Mouse (Mus musculus) neutrophil, adult 59 days (primary cell): ENCODE results near the gene Set. TPM values are rescaled to one million over a fixed set of nuclear protein-coding genes. Genes with fewer than 3 reads are reported as not detected.

Experiments
- total RNA-seq, 2 experiments: library from RNA; stranded (reverse); gene quantifications; 1 replicate in 1 of 2; 2 replicates in 1 of 2; pipeline ENCODE4 v1.2.4; 2023

Gene Set
- total RNA-seq, result 100 to 1,000 TPM; 117 to 141 TPM

DNA sequence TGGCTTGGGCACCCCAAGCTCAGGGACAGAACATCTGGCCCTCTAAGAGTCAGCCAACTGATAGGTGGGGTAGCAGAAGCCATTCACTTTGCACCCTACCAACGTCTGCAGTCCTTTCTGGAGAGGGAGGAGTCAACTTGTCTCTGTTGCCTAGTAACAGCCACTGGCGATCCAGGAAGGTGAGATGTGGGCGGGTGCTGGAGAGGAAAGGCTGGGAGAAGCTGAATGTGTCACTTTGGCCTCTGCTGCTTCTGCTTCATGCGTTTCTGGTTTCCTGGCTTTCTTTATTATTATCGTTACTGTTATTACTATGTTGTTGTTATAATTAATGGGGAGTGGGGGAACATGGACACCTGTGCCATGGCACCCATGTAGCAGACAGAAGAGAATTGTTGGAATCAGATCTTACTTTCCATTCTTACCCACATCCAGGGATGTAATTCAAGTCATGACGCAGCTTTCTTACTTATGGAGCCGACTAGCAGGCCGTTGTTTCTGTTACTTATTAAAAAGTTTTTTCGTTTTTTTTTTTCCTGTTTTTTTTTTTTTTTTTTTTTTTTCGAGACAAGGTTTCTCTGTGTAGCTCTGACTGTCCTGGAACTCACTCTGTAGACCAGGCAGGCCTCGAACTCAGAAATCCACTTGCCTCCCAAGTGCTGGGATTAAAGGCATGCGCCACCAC, at the start of gene Set:
Gene Set, plus strand, starts transcription at position 156 of the 682 bp plus-strand sequence.

DNA sequence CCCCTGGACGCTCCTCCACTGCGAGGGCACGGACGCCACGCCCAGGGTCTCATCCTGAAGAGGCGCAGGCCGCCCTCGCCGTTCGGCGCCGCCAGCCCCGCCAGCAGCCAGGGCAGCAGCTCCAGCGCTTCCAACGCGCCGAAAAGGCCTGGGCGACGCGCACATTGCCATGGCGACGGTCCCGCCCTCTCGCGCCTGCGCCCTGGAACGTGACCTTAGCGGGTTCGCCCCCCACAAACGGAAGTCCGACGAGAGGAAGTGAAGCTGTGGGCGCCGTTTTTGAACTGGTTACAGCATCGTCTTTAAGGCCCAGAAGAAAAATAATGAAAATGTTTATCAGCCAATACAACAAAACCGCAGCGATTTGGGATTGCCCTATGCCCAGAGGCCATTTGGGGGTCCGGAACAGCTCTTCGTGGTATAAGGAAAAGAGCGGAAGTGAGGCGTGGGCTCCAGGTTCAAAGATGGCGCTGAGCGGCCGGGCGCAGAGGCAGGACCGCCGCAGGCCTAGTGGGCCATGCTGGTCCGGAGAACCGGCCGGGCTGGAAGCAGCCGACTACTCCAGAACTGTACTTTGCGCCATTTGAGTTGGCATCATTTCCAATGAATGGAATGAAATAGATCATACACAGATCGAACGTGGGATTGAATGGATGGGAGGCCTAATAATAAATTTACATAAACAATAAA, 8.3 kb upstream of the Set start, which contains the start of gene Wdr34:
Gene Wdr34, minus strand, starts transcription at position 183 of the 690 bp plus-strand sequence.

DNA sequence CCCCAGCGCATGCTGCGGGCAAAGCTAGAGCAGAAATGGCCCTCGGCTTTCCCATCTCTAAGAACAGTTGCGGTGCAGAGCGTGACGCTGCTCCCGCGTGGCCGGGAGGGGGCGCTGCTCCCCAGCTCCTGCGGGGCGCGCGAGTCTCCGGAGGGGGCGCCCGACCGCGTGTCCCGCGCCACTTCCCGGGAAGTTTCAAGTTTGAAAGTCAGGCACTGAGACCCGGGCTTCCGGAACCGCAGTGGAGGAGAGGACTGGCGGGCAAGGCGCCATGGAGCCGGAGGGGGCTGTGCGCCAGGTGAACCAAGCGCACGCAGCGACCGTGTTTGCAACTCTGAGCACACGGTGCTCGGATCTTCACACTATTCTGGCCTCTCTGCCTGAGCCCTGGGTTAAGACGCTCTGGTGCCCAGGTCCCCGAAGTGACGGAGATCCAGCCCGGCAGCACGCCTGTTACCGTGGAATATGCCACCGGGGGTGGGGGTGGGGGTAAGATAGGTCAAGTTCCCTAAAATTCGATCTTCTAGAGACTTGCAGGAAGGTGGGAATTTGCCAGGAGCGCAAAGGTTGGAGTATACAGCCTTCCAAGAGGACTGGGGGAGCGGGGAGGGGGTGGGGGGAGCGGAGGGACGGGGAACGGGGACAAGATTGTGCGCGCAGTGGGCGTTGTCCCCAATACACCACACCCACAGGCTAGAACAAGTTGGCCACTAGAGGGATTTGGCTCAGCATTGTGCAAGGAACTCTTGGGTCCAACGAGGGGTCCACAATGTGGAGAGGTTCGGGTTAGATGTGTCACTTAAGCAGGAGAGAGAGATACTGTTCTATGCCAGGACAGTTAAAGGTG, 20.5 kb downstream of the Set start, which contains the start of gene Pkn3:
Gene Pkn3, plus strand, starts transcription at position 183 of the 847 bp plus-strand sequence.

DNA sequence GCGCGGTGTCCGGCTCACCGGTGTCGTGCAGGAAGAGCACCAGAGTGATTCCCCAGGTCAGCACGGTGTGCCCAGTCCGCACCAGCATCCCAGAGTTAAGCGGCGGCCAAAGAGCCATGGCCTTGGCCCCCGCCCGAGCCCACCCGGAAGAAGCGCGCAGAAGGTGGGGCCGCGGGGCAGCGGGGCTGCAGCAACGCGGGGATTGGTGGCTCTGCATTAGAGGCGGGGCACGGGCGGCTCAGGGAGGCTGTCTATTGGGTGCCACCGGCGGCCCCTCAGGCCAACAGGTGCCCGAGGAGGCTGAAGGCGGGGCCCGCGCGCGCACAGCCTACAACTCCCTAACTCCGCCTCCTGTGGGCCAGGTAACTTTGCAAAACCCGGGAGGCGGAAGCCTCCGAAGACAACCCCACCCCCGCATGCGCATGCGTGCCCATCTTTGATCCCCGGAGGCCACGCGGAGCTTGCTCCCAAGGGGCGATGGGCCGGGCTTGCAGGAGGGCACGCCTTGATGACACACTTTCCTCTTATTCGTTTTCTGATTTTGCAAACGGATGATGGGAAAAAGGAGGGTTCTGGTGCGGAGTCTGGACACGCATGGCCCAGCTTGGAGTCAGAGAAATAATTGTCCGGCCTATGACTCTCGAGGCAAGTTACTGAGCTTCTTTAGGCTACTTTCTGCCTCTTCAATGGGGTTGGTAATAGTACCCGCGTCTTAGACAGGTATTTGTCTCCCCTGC, 36.5 kb downstream of the Set start, which contains the start of gene Zdhhc12:
Gene Zdhhc12, minus strand, starts transcription at position 178 of the 737 bp plus-strand sequence.

Other genes with a start within 250 kb of the Set start
- gene Urm1, start 237.3 kb upstream of the Set start, total RNA-seq, result 10 to 100 TPM; 20.3 to 22.1 TPM
- 1 to 10 TPM; 4.8 to 6.9 TPM for gene Cercam, start 188.2 kb upstream of the Set start, total RNA-seq
- 10 to 100 TPM; 77.2 to 94.1 TPM for gene Odf2, start 168.2 kb upstream of the Set start, total RNA-seq
- gene Gle1, start 122.0 kb upstream of the Set start, total RNA-seq, result 10 to 100 TPM; 31.0 to 34.2 TPM
- gene Sptan1, start 91.8 kb upstream of the Set start, total RNA-seq, result 100 to 1,000 TPM; 184 to 197 TPM
- 1 to 10 TPM; 2.0 TPM for gene Wdr34, start 8.5 kb upstream of the Set start, total RNA-seq
- gene Pkn3, start 20.3 kb downstream of the Set start, total RNA-seq, result 10 to 100 TPM in 1 of 2 experiments, 1 to 10 TPM in 1; 4.2 to 11.0 TPM
- gene Zdhhc12, start 36.3 kb downstream of the Set start, total RNA-seq, result 10 to 100 TPM; 11.2 to 11.5 TPM
- gene Zer1, start 67.2 kb downstream of the Set start, total RNA-seq, result 10 to 100 TPM; 32.6 to 35.7 TPM
- 10 to 100 TPM; 44.3 to 51.3 TPM for gene Tbc1d13, start 76.4 kb downstream of the Set start, total RNA-seq
- 1 to 10 TPM; 3.2 to 3.4 TPM for gene Endog, start 114.1 kb downstream of the Set start, total RNA-seq
- 10 to 100 TPM in 1 of 2 experiments, 1 to 10 TPM in 1; 7.6 to 10.1 TPM for gene Spout1, start 121.1 kb downstream of the Set start, total RNA-seq
- 1 to 10 TPM; 2.5 TPM for gene Kyat1, start 148.5 kb downstream of the Set start, total RNA-seq
- 10 to 100 TPM; 16.2 to 19.7 TPM for gene Lrrc8a, start 180.3 kb downstream of the Set start, total RNA-seq
- under 1 TPM in 1 of 2 experiments, not detected in 1; 0.64 TPM for gene Gm28035, start 183.2 kb downstream of the Set start, total RNA-seq
- gene Phyhd1, start 208.8 kb downstream of the Set start, total RNA-seq, result 1 to 10 TPM; 1.4 to 2.4 TPM
- 1 to 10 TPM in 1 of 2 experiments, not detected in 1; 8.2 TPM for gene Gm28038, start 223.7 kb downstream of the Set start, total RNA-seq
- 1 to 10 TPM; 4.6 to 6.1 TPM for gene Dolk, start 229.0 kb downstream of the Set start, total RNA-seq
- 10 to 100 TPM; 30.0 to 30.1 TPM for gene Nup188, start 229.0 kb downstream of the Set start, total RNA-seq